17 mouse cellular contexts compared by ENCODE assay signal in genomic region chr14:18201413-18201812, GRCm38 (mm10). TPM values are rescaled to one million over a fixed set of nuclear protein-coding genes. Genes with fewer than 3 reads are reported as not detected.
DNase-seq lines count a peak whose midpoint lies in the region; ATAC-seq lines count a peak whose summit lies in the region.
"Had no signal": no experiment of that assay in that cellular context is flagged by ENCODE, and none has a peak within 500 bp of the region (broad histone marks: within the 10 kb centered on the region; RNA-seq: fewer than 3 reads in every experiment).

No protein-coding gene starts in this region.

- WGBS in kidney, embryonic 16.5 days, result 96% methylated on average over 5 of the region's 5 CpGs
- WGBS in midbrain, embryonic 16.5 days, result 91% methylated on average over 5 of the region's 5 CpGs
- 93% methylated on average over 5 of the region's 5 CpGs for WGBS in midbrain, embryonic 13.5 days

- H3K4me1 ChIP-seq in kidney, embryonic 16.5 days (ENCODE audit: insufficient read depth, low read length), result no peaks in the 10 kb centered on the region
- H3K4me1 ChIP-seq in midbrain, embryonic 16.5 days (ENCODE audit: control insufficient read depth, insufficient read depth, low read length), result no peaks in the 10 kb centered on the region
- H3K4me1 ChIP-seq in midbrain, embryonic 13.5 days (replicated peaks), result no peaks in the 10 kb centered on the region
- H3K4me1 ChIP-seq: embryonic facial prominence, embryonic 15.5 days; heart, embryonic 13.5 days; hindbrain, embryonic 15.5 days had no signal

- DNase-seq in heart, adult 11 months, result peak; percentile 92
- DNase-seq in heart, adult 18-20 months, result no peak
- no peak for DNase-seq in kidney, adult 11 months
- DNase-seq in yolk sac, embryonic 10.5 days (ENCODE audit: low spot score), result no peak
- DNase-seq: adrenal gland, adult 2 months; cerebellum, adult 18-20 months; cerebellum, postnatal 25 days; kidney, postnatal 10 days had no signal

- H3K4me2 ChIP-seq in kidney, embryonic 16.5 days (replicated peaks; ENCODE audit: low read depth, low read length), result no peak overlapping the region
- H3K4me2 ChIP-seq in midbrain, embryonic 16.5 days (ENCODE audit: low read length), result no peak overlapping the region
- H3K4me2 ChIP-seq in midbrain, embryonic 13.5 days (replicated peaks), result no peak overlapping the region
- H3K4me2 ChIP-seq: embryonic facial prominence, embryonic 15.5 days; heart, embryonic 13.5 days; hindbrain, embryonic 15.5 days had no signal

- 0 out of 2 replicates have a peak, but pooled peaks cover 3% of the 10 kb centered on the region for H3K36me3 ChIP-seq in kidney, embryonic 16.5 days (ENCODE audit: insufficient read depth, low read length)
- no peaks in the 10 kb centered on the region for H3K36me3 ChIP-seq in midbrain, embryonic 16.5 days (ENCODE audit: control insufficient read depth, insufficient read depth, low read length)
- no peaks in the 10 kb centered on the region for H3K36me3 ChIP-seq in midbrain, embryonic 13.5 days
- H3K36me3 ChIP-seq: embryonic facial prominence, embryonic 15.5 days; hindbrain, embryonic 15.5 days had no signal

- H3K9ac ChIP-seq in kidney, embryonic 16.5 days (replicated peaks; ENCODE audit: low read length), result no peak overlapping the region
- no peak overlapping the region for H3K9ac ChIP-seq in midbrain, embryonic 16.5 days (ENCODE audit: low read depth, low read length)
- H3K9ac ChIP-seq in midbrain, embryonic 13.5 days (replicated peaks), result no peak overlapping the region
- H3K9ac ChIP-seq: embryonic facial prominence, embryonic 15.5 days; heart, embryonic 13.5 days; hindbrain, embryonic 15.5 days had no signal

- H3K9me3 ChIP-seq in kidney, embryonic 16.5 days (ENCODE audit: low read length), result peaks cover 8% of the 10 kb centered on the region
- 0 out of 2 replicates have a peak, but pooled peaks cover 4% of the 10 kb centered on the region for H3K9me3 ChIP-seq in midbrain, embryonic 16.5 days (replicated peaks; ENCODE audit: control insufficient read depth, low read length, poor library complexity, severe bottlenecking)
- H3K9me3 ChIP-seq in midbrain, embryonic 13.5 days, result no peaks in the 10 kb centered on the region
- H3K9me3 ChIP-seq: embryonic facial prominence, embryonic 15.5 days had no signal

- H3K27ac ChIP-seq in kidney, embryonic 16.5 days (ENCODE audit: low read length), result no peak overlapping the region
- H3K27ac ChIP-seq in midbrain, embryonic 16.5 days (ENCODE audit: low read length), result no peak overlapping the region
- H3K27ac ChIP-seq in midbrain, embryonic 13.5 days, result no peak overlapping the region
- H3K27ac ChIP-seq: embryonic facial prominence, embryonic 15.5 days; heart, embryonic 13.5 days; hindbrain, embryonic 15.5 days; left cerebral cortex, adult 2 months had no signal

- H3K4me3 ChIP-seq in kidney, embryonic 16.5 days (ENCODE audit: low read length), result no peak overlapping the region
- H3K4me3 ChIP-seq in midbrain, embryonic 16.5 days (ENCODE audit: low read depth, low read length), result no peak overlapping the region
- H3K4me3 ChIP-seq in midbrain, embryonic 13.5 days (replicated peaks), result no peak overlapping the region
- H3K4me3 ChIP-seq: embryonic facial prominence, embryonic 15.5 days; heart, embryonic 13.5 days; hindbrain, embryonic 15.5 days; left cerebral cortex, adult 2 months had no signal

- peak; percentile 15; the same call in 1 of the 2 replicates for ATAC-seq in kidney, embryonic 16.5 days (ENCODE audit: low FRiP score, low TSS enrichment)
- peak; percentile 36; the same call in 1 of the 2 replicates for ATAC-seq in midbrain, embryonic 16.5 days
- ATAC-seq in midbrain, embryonic 13.5 days, result no peak
- ATAC-seq: forebrain, embryonic 14.5 days; intestine, postnatal 0 days had no signal

- no peaks in the 10 kb centered on the region for H3K27me3 ChIP-seq in kidney, embryonic 16.5 days (ENCODE audit: insufficient read depth, low read length)
- H3K27me3 ChIP-seq in midbrain, embryonic 16.5 days (ENCODE audit: control insufficient read depth, insufficient read depth, low read depth, low read length), result no peaks in the 10 kb centered on the region
- no peaks in the 10 kb centered on the region for H3K27me3 ChIP-seq in midbrain, embryonic 13.5 days
- H3K27me3 ChIP-seq: embryonic facial prominence, embryonic 15.5 days; heart, embryonic 13.5 days; hindbrain, embryonic 15.5 days had no signal

RNA-seq across cellular contexts. Expression of gene Nr1d2, which starts 37.5 kb away (rescaled TPM):
- 10 to 100 TPM; 48.2 to 54.4 TPM for total RNA-seq in heart, adult 18-20 months (2021)
- 10.3 and 10.5 TPM in 2 replicates for polyA plus RNA-seq in kidney, embryonic 16.5 days (2015; fragmentation: Nextera tagmentation; extraction: Ambion mirVana)
- 5.3 and 6.2 TPM in 2 replicates for polyA plus RNA-seq in midbrain, embryonic 16.5 days (2015; fragmentation: Nextera tagmentation; extraction: Ambion mirVana)
- polyA plus RNA-seq in midbrain, embryonic 13.5 days (2015; fragmentation: Nextera tagmentation; extraction: Ambion mirVana), result 4.0 and 5.1 TPM in 2 replicates
